Mouse (Mus musculus) C2C12 (cell line): ENCODE data around the gene Echdc3.

Experiments
- CTCF ChIP-seq: IDR thresholded peaks from one replicate; pipeline ENCODE4 v1.5.1; 2011; ENCODE audit not compliant: control insufficient read depth, insufficient read depth, insufficient read length
- MAX ChIP-seq: IDR thresholded peaks from one replicate; pipeline ENCODE4 v1.6.1; 2011; ENCODE audit warnings: mild to moderate bottlenecking, control low read depth
- MYOG ChIP-seq: IDR thresholded peaks from one replicate; pipeline ENCODE4 v1.6.1; 2011; ENCODE audit not compliant: control insufficient read depth, insufficient read length; ENCODE audit errors: extremely low read depth
- USF1 ChIP-seq: IDR thresholded peaks from one replicate; pipeline ENCODE4 v1.6.1; 2011; ENCODE audit warnings: low read depth, mild to moderate bottlenecking, control low read depth, moderate library complexity

GRCm38 (mm10) chr2:6251076-6251496, 38.3 kb upstream of the Echdc3 start:
- TF ChIP-seq MAX (no peak), USF1 (no peak), MYOG (no peak), CTCF (no peak)
